Mouse (Mus musculus): Measurements from ENCODE around the gene Nosip.

DNA sequence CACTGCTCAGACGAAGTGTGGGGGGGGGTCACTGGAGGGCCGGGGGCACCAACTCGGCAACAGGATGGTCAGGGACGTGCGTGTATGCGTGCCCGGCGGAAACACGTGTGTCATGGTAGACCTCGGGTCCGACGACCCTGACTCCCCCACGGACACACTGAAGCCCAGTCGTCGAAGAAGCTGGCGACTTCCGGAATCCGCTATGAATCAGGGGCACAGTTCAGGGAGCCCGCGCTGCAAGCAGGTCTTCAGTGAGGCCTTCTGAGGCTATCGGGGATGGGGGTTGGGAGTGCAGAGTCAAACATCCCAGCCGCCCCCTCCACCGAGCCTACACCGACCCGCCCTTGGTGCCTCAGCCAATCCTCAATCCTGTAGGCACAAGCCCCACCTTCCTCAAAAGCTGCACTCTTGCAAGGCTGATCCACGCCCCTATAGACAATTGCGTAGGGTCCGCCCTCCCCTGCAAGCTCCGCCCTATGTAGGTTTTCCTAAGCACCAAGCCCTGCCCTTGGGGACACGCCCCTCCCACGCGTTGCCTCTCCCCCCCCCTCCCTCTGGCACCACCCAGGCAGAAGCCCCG lies 8.2 kb upstream of the Nosip start:
- TF ChIP-seq GATA1 (IDR thresholded peaks at IDR 0.05; ENCODE audit: low read length) (no peak), TAL1 (IDR thresholded peaks at IDR 0.05; ENCODE audit: low read length) (no peak)
